Comparison of ENCODE assay signal across 17 mouse cellular contexts in genomic region chr6:136854361-136854781, GRCm38 (mm10). TPM values are rescaled to one million over a fixed set of nuclear protein-coding genes. Genes with fewer than 3 reads are reported as not detected.
DNase-seq lines count a peak whose midpoint lies in the region; ATAC-seq and TF ChIP-seq lines count a peak whose summit lies in the region.
"Had no signal": no experiment of that assay in that cellular context is flagged by ENCODE, and none has a peak within 500 bp of the region (broad histone marks: within the 10 kb centered on the region; RNA-seq: fewer than 3 reads in every experiment).

No protein-coding gene starts in this region.

- H3K4me2 ChIP-seq in heart, embryonic 12.5 days = peak overlapping the region; percentile 67
- H3K4me2 ChIP-seq: limb, embryonic 13.5 days; neural tube, embryonic 15.5 days had no signal

- intact Hi-C loops in heart, postnatal 25 days (cut with DNase I) = no loop called here

- WGBS in heart, embryonic 12.5 days = 75% methylated on average over 11 of the region's 11 CpGs
- 10% methylated on average over 11 of the region's 11 CpGs for WGBS in bone marrow, adult 2 months

- H3K4me1 ChIP-seq in heart, embryonic 12.5 days (replicated peaks) = peaks cover 67% of the 10 kb centered on the region
- H3K4me1 ChIP-seq in bone marrow, adult 2 months (ENCODE audit: control insufficient read depth, insufficient read depth, low read length) = peaks cover 7% of the 10 kb centered on the region

- peak overlapping the region; percentile 4; the same call in 1 of the 2 replicates for H3K4me3 ChIP-seq in heart, embryonic 12.5 days
- peak overlapping the region; percentile 68 for H3K4me3 ChIP-seq in bone marrow, adult 2 months (replicated peaks; ENCODE audit: control insufficient read depth, low read depth, low read length)
- H3K4me3 ChIP-seq: limb, embryonic 13.5 days; neural tube, embryonic 15.5 days had no signal

- H3K27me3 ChIP-seq in heart, embryonic 12.5 days (replicated peaks) = no peaks in the 10 kb centered on the region
- H3K27me3 ChIP-seq: limb, embryonic 13.5 days; neural tube, embryonic 15.5 days had no signal

- H3K27ac ChIP-seq in heart, embryonic 12.5 days (ENCODE audit: poor library complexity, severe bottlenecking) = no peak overlapping the region
- H3K27ac ChIP-seq in bone marrow, adult 2 months (ENCODE audit: control insufficient read depth, insufficient read depth, low read depth, low read length, poor library complexity) = peak overlapping the region; percentile 67
- H3K27ac ChIP-seq: limb, embryonic 13.5 days; neural tube, embryonic 15.5 days; stomach, postnatal 0 days had no signal

- no peaks in the 10 kb centered on the region for H3K9me3 ChIP-seq in heart, embryonic 12.5 days (replicated peaks)
- H3K9me3 ChIP-seq: limb, embryonic 13.5 days; neural tube, embryonic 15.5 days had no signal

- TF ChIP-seq CTCF in bone marrow, adult 2 months (IDR thresholded peaks at IDR 0.05; ENCODE audit: control insufficient read depth, insufficient read depth, low read length) = no peak

- peaks cover 10% of the 10 kb centered on the region for H3K36me3 ChIP-seq in heart, embryonic 12.5 days
- H3K36me3 ChIP-seq: limb, embryonic 13.5 days; neural tube, embryonic 15.5 days had no signal

- DNase-seq in heart, postnatal 25 days (ENCODE audit: low spot score) = no peak
- DNase-seq in B cell, adult 2 months = peak; percentile 30 to 37
- DNase-seq in frontal cortex, postnatal 25 days (ENCODE audit: low spot score in 2 of 2) = no peak
- no peak for DNase-seq in layer of hippocampus, adult 8-10 months (ENCODE audit: low spot score in 2 of 2)
- no peak for DNase-seq in ovary, postnatal 14 days (ENCODE audit: low spot score)
- DNase-seq: cerebellum, adult 8-10 months; gastrocnemius, postnatal 14 days; lung, postnatal 36 days had no signal

- no peak for TF ChIP-seq POLR2A in bone marrow, adult 2 months (IDR thresholded peaks at IDR 0.05; ENCODE audit: borderline replicate concordance, control insufficient read depth, low read depth, low read length)

- no peak overlapping the region for H3K9ac ChIP-seq in heart, embryonic 12.5 days
- H3K9ac ChIP-seq: limb, embryonic 13.5 days; neural tube, embryonic 15.5 days had no signal

- no peak for ATAC-seq in heart, embryonic 12.5 days (ENCODE audit: insufficient number of reproducible peaks, low FRiP score)
- ATAC-seq in neutrophil, adult 5-6 weeks (ENCODE audit: extremely low read depth, insufficient number of reproducible peaks, low FRiP score, poor library complexity, severe bottlenecking) = peak; percentile 3; the same call in 1 of the 2 replicates
- ATAC-seq: hindbrain, embryonic 16.5 days had no signal

RNA-seq across cellular contexts. Expression of gene Art4, which starts 3.2 kb away (rescaled TPM):
- 21.8 and 22.5 TPM in 2 replicates for polyA plus RNA-seq in heart, embryonic 12.5 days (2016; fragmentation: Nextera tagmentation; extraction: Ambion mirVana)
- 10 to 100 TPM; 16.8 to 17.8 TPM for total RNA-seq in heart, postnatal 25 days (2021)
- polyA plus RNA-seq in bone marrow, adult 2 months (2011; ENCODE audit: insufficient read depth, insufficient read length, low replicate concordance, missing spikeins) = 18.5 and 20.6 TPM in 2 replicates
- total RNA-seq in neutrophil, adult 5-6 weeks (2017) = 1.9 and 2.8 TPM in 2 replicates
- total RNA-seq in layer of hippocampus, adult 8-10 months (2022) = under 1 TPM in 1 of 4 experiments, not detected in 3; 0.13 TPM
- total RNA-seq: layer of hippocampus, postnatal 14 days had no signal

RNA-seq across cellular contexts. Expression of gene Smco3, which starts 19.1 kb away (rescaled TPM):
- polyA plus RNA-seq in heart, embryonic 12.5 days (2016; fragmentation: Nextera tagmentation; extraction: Ambion mirVana) = not detected in 2 replicates
- not detected for total RNA-seq in heart, postnatal 25 days (2021)
- 0.95 and 1.9 TPM in 2 replicates for polyA plus RNA-seq in bone marrow, adult 2 months (2011; ENCODE audit: insufficient read depth, insufficient read length, low replicate concordance, missing spikeins)
- 0.35 TPM in 1 of 2 replicates, not detected in the other for total RNA-seq in neutrophil, adult 5-6 weeks (2017)
- total RNA-seq in layer of hippocampus, adult 8-10 months (2022) = 10 to 100 TPM in 2 of 4 experiments, 1 to 10 TPM in 2; 7.3 to 13.2 (median 10.2) TPM
- polyA plus RNA-seq: forebrain, embryonic 11.5 days had no signal

RNA-seq across cellular contexts. Expression of gene Mgp, which starts 21.3 kb away (rescaled TPM):
- polyA plus RNA-seq in heart, embryonic 12.5 days (2016; fragmentation: Nextera tagmentation; extraction: Ambion mirVana) = 139 TPM in 2 replicates
- total RNA-seq in heart, postnatal 25 days (2021) = 100 to 1,000 TPM; 365 to 487 TPM
- polyA plus RNA-seq in bone marrow, adult 2 months (2011; ENCODE audit: insufficient read depth, insufficient read length, low replicate concordance, missing spikeins) = 43.9 and 117 TPM in 2 replicates
- not detected in 2 replicates for total RNA-seq in neutrophil, adult 5-6 weeks (2017)
- total RNA-seq in layer of hippocampus, adult 8-10 months (2022) = 10 to 100 TPM; 34.6 to 42.2 (median 40.3) TPM

RNA-seq across cellular contexts. Expression of gene Wbp11, which starts 26.3 kb away (rescaled TPM):
- polyA plus RNA-seq in heart, embryonic 12.5 days (2016; fragmentation: Nextera tagmentation; extraction: Ambion mirVana) = 90.5 and 91.8 TPM in 2 replicates
- total RNA-seq in heart, postnatal 25 days (2021) = 10 to 100 TPM; 57.0 to 63.3 TPM
- 38.3 and 48.2 TPM in 2 replicates for polyA plus RNA-seq in bone marrow, adult 2 months (2011; ENCODE audit: insufficient read depth, insufficient read length, low replicate concordance, missing spikeins)
- total RNA-seq in neutrophil, adult 5-6 weeks (2017) = 90.1 and 103 TPM in 2 replicates
- total RNA-seq in layer of hippocampus, adult 8-10 months (2022) = 100 to 1,000 TPM; 115 to 129 (median 123) TPM

RNA-seq across cellular contexts. Expression of gene BC049715, which starts 26.9 kb away (rescaled TPM):
- polyA plus RNA-seq in heart, embryonic 12.5 days (2016; fragmentation: Nextera tagmentation; extraction: Ambion mirVana) = 1.5 and 2.0 TPM in 2 replicates
- 1 to 10 TPM in 1 of 2 experiments, under 1 TPM in 1; 0.62 to 2.0 TPM for total RNA-seq in heart, postnatal 25 days (2021)
- not detected in 2 replicates for polyA plus RNA-seq in bone marrow, adult 2 months (2011; ENCODE audit: insufficient read depth, insufficient read length, low replicate concordance, missing spikeins)
- 4.2 and 6.3 TPM in 2 replicates for total RNA-seq in neutrophil, adult 5-6 weeks (2017)
- total RNA-seq in layer of hippocampus, adult 8-10 months (2022) = 1 to 10 TPM; 2.3 to 4.3 (median 3.3) TPM

Comparison
In these comparisons a context has a peak if more than half of its experiments do, and no peak if none do; other contexts are left out.
1. DNase-seq: peak in B cell, adult 2 months (2 of 2); none in heart, postnatal 25 days (single experiment), frontal cortex, postnatal 25 days (0 of 2), layer of hippocampus, adult 8-10 months (0 of 2) and ovary, postnatal 14 days (single experiment).
2. RNA of gene Mgp, which starts 21.3 kb away (total RNA-seq): 365 to 487 TPM in heart, postnatal 25 days and 34.6 to 42.2 TPM in layer of hippocampus, adult 8-10 months; not detected in neutrophil, adult 5-6 weeks; every median in the first group is over 10 times any median in the second.